Mouse (Mus musculus): ENCODE measurements around the gene Mfsd4a.

Mfsd4a gene

DNA sequence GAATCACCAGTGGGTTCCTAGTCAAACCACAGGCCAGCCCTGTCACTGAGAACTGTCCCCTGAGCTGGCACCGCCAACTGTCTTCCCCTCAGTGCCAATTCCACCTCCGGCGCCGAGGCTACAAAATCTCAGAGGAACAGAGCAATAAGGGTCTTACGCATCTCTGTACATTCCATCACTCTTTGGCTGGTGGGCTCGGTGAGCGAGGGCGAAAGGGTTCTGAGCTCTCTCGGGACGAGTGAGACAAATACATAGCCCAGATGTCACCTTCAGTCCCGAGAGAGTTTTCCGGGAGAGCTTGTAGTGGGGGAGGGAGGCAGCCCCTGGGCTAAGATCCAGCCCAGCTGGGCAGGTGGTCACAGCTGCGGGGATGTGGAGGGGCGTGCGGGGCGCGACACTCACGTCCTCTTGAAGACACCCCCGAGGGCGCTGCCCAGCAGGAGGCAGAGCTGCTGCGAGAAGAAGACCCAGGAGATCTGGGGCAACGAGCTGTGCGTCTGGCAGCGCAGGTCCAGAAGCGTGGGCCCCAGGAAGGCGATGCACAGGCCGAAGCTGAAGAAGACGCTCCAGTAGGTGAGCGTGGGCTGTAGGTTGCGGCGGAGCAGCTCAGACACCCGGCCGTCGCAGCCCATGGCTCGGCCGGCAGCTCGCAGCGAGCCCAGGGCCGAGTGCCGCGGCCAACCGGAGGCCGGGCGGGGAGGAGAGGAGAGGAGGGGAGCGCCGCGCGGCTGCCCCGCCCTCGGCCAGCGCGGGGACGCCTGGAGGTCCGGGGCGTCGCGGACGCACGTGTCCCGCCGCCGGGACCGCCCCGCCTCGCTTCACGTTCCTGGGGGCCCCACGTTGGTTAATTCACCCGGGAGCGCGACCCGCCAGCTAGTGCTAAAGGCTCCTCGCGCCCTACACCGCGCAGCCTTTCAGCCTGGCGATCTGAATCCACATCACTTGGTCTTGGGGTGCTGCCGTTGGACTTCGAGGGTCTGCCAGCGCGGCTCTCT is at the start of gene Mfsd4a:
TSS of gene Mfsd4a (minus strand) at position 802 of the 995 bp plus-strand sequence.
- peak; percentile 52 for DNase-seq (ENCODE audit: extremely low spot score, low spot score)

DNA sequence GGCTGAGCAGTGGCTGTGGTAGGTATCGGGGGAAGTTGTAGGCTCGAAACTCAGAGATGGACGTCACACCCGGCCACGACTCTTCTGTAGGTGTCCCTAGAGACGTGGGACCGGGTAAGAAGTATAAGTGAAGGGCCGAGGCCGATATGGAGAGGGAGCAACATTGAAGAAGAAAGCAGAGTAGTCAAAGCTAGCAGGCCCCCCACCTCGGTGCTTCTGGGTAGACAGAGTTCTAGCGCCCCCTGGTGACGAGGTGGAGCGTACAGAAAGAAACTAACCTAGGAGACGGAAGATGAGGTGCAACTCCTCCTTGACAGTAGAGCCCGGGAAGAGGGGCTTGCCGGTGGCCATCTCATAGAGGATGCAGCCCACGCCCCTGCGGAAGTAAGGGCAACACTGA is 48.7 kb upstream of the Mfsd4a start:
- DNase-seq (ENCODE audit: extremely low spot score, low spot score): peak; percentile 75

DNA sequence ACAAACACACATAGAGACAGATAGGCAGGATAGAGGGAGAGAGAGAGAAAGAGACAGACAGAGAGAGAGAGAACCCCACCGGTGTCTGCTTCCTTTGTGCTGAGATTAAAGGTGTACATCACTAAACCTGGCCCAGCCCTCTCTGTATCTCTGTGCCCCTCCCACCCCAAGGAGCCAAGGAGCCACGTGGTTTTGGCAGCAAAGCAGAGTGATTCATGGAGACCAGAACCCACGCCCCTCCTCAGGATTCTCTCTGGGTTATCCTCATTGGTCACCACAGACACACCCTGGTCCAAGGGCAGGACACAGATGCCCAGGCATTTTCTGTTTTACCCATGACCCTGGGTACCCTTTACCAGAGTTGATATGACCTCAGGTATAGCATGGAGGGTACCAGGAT is 45.2 kb upstream of the Mfsd4a start:
- DNase-seq (ENCODE audit: extremely low spot score, low spot score): no peak

DNA sequence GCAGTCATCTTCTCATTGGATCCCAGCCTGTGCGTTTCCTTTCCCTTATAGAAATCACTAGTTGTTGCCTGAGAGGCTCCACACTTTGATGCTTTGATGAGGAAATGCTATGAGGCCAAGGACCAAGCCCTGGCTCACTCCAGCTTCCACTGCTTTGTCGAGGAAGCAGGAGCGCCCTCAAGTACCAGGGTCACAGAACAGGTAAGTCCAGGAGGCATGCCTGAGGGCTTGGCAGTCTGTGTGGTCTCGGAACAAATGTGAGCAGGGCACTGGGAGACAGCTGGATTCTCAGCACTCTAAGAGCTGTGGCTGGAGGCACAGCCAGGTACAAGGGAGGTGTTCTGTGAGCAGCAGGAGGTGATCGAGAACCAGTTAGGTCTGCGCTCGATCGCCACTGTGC is 44.6 kb upstream of the Mfsd4a start:
- no peak for DNase-seq (ENCODE audit: extremely low spot score, low spot score)

DNA sequence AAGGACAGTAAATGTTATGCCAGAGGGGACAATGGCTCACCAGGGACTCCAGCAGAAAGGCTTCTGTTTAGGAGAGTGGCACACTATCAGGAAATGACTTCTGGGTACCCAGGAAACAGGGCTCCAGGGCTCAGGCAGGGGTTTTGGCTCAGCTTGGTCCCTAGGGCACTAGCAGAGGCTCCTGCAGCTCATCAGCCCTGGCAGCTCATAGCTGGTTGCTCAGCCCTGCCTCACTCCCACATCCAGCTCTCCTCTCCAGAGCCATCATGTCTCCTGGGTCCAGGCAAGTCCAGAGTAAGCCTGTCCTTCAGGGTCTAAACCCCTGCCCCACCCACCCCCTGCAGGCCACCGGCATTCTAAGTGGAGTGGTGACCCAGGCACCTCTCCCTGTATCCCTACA is 43.5 kb upstream of the Mfsd4a start:
- DNase-seq (ENCODE audit: extremely low spot score, low spot score): no peak

DNA sequence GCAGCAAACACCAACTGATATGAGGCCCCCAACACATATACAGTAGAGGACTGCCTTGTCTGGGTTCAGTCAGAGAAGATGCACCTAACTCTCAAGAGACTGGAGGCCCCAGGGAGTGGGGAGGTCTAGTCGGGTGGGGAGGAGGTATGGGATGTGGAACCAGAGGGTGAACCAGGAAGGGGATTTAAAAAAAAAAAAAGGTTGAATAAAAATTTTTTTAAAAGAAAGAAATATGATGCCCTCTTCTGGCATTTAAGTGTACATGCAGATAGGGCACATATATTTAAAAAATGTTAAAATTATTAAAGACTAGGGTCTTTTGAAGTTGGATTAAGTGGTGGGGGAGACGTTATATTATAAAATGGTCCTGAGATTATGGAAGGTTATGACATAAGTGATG is 41.5 kb upstream of the Mfsd4a start:
- no peak for DNase-seq (ENCODE audit: extremely low spot score, low spot score)

DNA sequence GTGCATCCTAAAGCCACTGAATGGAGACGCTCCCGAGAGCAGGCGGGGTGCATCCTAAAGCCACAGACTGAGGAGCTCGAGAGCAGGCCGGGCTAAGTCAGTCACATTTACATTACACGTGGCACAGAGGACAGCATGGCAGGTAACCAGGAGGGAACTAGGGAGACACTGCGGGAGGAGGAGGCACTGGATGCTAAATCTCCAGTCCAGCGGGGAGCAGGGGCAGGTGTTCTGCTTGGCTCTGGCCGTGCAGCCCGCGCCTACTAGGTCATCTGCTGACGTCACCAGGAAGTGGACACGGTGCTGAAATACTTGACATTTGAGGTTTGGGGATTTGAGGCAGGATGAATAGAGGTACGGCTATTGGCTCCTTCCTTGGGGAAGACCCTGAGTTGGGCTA is 36.5 kb upstream of the Mfsd4a start:
- no peak for DNase-seq (ENCODE audit: extremely low spot score, low spot score)

DNA sequence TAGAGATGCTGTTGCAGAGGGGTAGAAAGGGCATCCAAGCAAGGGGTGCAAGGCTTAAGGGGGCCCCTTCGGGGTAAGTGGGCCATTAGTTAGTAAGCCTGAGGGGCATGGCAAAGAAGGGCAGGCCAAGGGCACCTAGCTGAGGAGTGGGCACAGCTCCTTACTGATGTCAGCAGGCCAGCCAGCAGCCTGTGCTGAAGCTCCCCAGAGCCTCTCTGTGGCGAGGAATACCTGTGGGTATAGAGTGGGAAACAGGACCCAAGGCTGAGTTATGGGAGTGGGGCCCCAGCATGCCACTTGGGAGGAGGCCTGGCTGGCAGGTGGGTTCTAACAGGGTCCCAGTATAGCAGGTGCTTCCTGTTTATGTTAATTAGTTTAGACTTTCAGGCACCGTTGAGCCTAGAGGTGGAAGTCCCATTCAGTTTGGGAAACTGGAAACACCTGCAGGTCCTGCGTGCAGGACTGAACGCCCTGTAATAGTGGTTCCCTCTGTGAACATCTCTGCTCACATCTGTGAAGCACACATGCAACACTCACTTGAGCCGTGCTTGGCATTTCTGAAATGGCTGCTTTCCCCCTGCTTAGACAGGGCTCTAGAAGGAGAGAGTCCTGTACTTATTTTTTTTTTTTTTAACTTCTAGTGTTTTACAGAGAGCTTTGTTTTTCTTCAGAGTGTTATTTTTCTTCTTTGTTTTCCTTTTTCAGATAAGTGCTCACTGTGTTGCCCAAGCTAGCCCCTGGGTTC is 34.3 kb upstream of the Mfsd4a start:
- DNase-seq (ENCODE audit: extremely low spot score, low spot score): no peak

DNA sequence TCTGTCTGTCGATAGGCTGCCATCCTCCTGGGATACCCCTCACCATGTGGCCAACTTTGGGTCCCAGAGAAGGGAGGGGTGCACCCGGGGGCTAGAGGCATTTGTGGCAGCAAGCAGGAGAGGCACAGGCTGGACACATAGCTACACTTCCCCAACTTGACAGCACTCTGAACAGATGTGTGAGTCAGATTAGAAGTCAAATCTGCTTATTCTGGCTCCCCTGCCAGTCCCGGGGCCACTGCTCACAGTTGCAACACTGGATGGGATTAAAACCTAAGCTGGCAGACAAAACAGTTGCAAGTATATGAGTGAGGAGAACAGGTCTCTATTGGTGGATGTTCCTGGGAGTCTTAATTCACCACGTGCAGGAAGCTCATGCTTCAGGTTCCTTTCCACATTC is 31.9 kb upstream of the Mfsd4a start:
- no peak for DNase-seq (ENCODE audit: extremely low spot score, low spot score)

DNA sequence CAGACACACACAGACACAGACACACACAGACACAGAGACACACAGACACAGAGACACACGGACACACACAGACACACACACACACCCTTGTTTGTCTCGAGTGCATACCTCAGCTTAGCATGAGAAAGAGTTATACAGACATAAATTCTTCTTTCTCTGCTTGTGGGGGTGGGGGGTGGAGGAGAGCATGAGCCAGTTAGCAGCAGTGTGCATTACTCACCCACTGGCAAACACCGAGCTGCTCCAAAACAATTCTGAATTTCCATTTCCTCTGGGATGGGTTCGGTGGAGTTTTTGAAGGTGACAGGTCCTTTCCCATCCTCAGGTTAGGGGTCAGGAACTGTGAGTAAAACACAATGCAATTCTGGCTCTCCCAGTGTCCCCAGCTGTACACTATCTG is 31.2 kb upstream of the Mfsd4a start:
- DNase-seq (ENCODE audit: extremely low spot score, low spot score): no peak

DNA sequence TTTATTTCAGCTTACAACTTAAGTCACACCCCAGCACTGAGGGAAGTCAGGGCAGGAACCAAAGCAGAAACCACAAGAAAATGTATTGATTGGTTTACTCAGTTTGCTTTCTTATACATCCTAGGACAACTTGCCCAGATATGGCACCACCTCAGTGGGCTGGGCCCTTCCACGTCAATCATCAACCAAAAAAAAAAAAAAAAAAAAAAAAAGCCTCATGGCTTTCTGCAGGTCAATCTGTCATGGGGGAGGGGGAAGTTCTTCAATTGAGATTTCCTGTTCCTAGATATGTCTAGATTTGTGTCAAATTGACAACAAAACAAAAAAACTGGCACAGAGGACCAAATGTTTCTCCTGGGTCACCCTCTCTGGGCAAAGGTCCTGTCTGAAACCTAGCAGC is 30.2 kb upstream of the Mfsd4a start:
- DNase-seq (ENCODE audit: extremely low spot score, low spot score): no peak

DNA sequence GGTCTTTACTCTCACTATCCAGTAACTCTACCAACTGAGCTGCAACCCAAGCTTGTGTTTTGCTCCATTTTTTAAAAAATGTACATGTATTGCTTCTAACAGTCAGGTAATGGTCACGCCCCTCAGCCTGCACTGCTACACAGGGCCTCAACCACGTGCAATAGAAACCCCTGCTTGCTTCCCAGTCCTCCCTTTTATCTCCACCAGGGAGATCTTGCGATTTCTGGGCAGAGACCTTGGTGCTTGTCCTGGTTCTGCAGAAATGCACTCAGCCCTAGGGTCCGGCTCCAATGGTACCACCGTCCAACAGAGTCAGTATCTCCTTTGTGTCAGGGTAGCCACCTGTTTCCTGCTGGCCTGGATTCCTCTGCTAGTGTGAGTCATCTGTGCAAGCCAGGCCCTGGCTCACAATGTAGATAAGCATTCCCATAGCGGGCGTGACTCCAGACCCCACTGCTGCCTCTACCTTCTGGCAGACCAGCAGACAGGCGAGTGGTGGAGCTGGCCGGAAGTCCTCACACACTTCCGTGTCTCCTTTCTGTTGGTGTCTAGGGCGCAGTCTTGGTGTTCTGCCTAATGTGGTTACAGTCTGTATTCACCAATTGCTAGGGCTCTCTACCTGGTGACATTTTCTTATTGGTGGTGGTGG is 27.6 kb upstream of the Mfsd4a start:
- DNase-seq (ENCODE audit: extremely low spot score, low spot score): no peak

DNA sequence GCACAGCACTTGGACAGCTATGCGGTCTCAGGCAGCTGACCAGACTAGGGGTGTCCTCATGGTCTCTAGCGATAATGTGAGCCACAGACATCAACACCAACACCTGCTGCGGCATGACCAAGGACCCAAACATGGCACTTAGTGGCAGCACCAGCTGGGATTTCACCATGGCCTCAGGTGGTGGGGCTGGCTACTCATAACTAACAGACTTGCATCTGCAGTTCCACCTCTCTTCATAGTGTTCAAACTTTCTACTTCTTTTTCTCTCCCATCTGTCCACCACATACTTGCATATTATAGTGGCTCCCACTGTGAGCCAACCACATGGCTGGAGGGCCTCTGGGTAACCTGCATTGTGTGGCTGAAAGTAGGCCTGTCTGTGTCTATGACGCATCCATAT is 25.4 kb upstream of the Mfsd4a start:
- DNase-seq (ENCODE audit: extremely low spot score, low spot score): no peak

DNA sequence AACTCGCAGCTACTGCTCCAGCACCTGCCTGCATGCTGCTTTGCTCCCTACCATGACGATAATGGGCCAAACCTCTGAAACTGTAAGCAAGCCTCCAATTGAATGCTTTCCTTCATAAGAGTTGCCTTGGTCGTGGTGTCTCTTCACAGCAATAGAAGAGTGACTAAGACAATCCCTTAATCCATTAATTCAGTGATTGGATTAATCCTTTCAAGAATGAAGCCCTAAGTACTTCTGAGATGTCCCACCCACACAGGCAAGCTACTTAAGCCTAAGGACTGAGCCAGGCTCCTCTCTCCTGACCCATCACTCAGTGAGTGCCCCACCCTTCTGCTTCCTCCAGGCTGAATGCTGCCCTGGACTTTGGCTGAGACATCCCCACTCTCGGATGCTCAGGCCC is 22.4 kb upstream of the Mfsd4a start:
- no peak for DNase-seq (ENCODE audit: extremely low spot score, low spot score)

DNA sequence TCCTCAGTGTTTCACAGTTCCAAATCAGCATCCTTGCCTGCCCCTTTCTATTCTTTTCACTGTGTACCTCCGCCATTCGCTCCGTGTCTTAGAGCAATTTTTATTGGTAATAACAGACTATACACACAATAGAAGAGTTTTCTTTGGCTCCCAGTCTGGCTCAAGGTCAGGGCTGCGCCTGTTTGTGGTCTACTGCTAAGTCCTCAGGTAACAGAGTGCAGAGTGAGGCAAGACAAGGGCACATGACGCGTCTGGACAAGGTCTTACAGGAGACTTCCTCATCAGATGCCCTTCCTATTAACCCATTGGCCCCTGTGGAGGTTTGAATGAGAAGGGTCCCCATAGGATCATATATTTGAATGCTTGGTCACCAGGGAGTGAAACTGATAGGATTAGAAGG is 21.9 kb upstream of the Mfsd4a start:
- DNase-seq (ENCODE audit: extremely low spot score, low spot score): no peak

DNA sequence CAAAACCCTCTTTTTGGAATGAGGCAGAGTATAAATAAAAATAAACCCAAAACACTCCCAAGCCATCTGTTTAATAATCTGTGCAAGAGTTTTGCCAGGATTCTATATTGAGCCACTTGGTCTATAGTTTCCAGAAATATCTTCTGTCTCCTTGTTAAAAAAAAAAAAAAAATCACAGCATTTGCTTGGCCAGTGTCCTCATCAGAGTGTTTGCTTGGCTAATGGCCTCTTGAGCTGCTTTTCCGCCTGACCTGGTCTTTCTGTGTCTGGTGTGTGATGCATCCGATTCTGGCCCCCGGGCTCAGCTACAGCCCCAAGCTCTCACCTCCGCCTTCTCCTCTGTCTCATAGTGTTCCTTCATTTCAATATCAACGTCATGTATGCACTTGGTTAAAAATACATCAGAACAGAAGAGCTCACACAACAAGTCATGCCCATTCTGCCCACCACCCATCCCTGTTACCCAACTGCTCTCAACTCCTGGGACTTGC is 20.4 kb upstream of the Mfsd4a start:
- DNase-seq (ENCODE audit: extremely low spot score, low spot score): no peak

DNA sequence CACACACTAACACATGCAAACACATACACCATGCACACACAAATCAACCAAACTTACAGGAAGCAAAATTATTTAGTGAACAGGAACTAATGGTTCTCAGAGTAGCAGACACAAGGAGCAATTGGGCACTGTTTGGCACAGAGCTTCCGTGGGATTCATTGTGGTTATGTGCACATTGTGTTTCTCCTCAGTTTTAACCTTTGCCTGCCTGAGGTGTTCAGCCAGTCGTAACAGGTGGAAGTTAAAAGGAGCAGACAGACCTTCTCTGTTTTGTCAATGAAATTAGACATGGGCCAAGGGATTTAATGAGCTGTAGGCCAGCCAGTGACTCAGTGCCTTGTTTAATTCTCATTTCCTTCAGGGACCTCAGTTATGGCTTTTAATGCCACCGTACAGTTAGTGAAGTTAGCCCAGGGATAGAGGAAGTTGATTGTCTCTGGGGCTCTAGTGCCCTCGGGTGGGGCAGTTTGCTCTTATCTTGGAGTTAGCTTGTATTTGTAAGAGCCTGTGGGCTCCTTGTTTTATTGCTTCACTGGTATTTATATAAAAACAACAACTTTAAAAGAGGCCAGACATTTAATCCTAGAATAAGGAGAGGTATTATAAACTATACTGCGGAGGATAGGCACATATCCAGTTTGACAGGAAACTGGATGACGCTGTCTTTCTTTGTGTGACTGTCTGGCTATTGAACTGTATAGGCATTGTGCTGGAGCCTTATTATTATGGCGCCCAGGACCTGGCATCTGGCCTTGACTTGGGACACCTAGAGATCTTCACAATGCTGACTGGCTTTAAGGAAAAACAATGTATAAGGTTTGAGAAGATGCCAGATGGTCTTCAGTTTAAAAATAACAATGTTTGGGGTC is 17.6 kb upstream of the Mfsd4a start:
- no peak for DNase-seq (ENCODE audit: extremely low spot score, low spot score)

DNA sequence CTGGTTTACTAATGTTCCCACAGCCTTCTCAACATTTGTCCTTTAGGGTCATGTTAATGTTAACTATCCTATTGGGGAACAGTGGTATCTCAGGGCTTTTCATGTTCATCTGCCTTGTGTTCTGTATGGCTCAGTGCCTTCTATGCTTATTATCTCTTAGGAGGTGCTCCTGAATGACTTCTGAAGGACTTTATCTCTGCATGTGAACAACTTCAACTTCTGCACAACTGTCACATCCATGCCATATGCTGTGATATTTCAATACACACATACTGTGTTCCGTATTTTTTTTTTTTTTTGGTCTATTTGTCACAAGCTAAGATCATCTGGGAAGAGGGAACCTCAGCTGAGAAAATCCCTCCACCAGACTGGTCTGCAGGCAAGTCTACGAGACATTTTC is 10.6 kb upstream of the Mfsd4a start:
- no peak for DNase-seq (ENCODE audit: extremely low spot score, low spot score)

DNA sequence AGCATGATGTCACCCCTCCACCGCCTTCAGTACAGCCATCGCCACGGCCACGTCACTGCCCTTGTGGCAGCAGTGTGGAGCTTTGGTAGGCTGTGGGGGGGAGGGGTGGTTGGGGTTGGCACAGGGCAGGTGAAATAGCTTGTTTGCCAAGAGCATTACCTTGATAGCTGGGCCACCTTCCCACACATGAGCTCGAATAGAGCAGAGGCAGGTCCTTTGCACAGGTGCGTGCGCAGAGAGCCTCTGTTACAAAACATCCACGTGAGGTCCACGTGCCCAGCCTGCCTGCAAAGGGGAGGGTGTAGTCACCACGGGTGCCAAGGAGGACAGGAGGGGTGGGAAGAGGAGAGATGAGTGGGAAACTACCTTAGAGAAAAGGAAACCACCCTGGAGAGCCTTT is 7.7 kb upstream of the Mfsd4a start:
- DNase-seq (ENCODE audit: extremely low spot score, low spot score): no peak

DNA sequence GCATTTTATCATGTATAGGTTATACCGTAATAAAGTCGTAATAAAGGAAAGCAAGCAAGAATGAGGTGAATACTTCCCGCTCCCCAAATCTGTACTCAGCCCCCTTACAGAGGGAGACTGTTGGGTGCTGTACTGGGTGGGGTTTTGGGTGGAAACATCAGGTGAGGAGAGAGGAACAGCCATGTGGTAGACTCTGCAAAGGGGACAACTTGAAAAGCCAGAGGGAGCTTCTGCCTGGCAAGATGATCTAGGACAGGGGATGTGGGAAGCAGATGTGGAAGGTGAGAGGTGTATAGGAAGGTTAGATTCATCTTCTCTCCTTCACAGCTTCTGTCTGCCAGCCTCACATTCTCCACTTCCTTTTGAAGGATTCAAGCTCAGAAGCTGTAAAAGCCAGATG is 2.8 kb upstream of the Mfsd4a start:
- no peak for DNase-seq (ENCODE audit: extremely low spot score, low spot score)

DNA sequence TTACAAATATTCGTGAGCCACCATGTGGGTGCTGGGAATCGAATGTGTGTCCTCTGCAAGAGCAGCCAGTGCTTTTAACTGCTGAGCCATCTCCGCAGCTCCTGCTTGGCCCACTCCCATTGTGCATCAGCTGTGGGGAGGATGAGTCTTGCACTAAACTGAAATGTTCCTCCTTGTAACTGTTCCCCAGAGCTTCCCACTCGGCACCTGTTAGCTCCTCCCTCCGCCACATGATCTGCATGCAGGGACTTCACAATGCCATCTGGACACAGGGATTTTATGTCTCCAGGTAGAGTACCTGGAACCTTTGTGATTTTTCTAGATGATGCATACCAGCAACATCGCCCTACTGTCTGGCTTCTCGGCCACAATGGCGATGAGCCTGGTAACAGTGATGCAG is 1.6 kb upstream of the Mfsd4a start:
- no peak for DNase-seq (ENCODE audit: extremely low spot score, low spot score)

Measured in neural tube, embryonic 10.5 days (tissue).